Comparison of ENCODE assay signal across 22 mouse cellular contexts in genomic region chrX:144162936-144163335, GRCm38 (mm10). TPM values are rescaled to one million over a fixed set of nuclear protein-coding genes. Genes with fewer than 3 reads are reported as not detected.
DNase-seq lines count a peak whose midpoint lies in the region; ATAC-seq and TF ChIP-seq lines count a peak whose summit lies in the region.
"Had no signal": no experiment of that assay in that cellular context is flagged by ENCODE, and none has a peak within 500 bp of the region (broad histone marks: within the 10 kb centered on the region; RNA-seq: fewer than 3 reads in every experiment).

No protein-coding gene starts in this region.

- H3K9ac ChIP-seq in hindbrain, postnatal 0 days (replicated peaks; ENCODE audit: low read length) = no peak overlapping the region
- no peak overlapping the region for H3K9ac ChIP-seq in hindbrain, embryonic 11.5 days (ENCODE audit: low read depth, low read length)
- H3K9ac ChIP-seq: embryonic facial prominence, embryonic 13.5 days; forebrain, embryonic 12.5 days; heart, embryonic 12.5 days had no signal

- H3K4me2 ChIP-seq in hindbrain, postnatal 0 days (ENCODE audit: low read depth, low read length) = no peak overlapping the region
- no peak overlapping the region for H3K4me2 ChIP-seq in hindbrain, embryonic 11.5 days (replicated peaks; ENCODE audit: low read depth, low read length)
- H3K4me2 ChIP-seq in myocyte (ENCODE audit: low read depth) = peak overlapping the region; percentile 12
- H3K4me2 ChIP-seq: embryonic facial prominence, embryonic 13.5 days; forebrain, embryonic 12.5 days; heart, embryonic 12.5 days; liver, embryonic 11.5 days had no signal

- 38% methylated on average over 5 of the region's 5 CpGs for WGBS in hindbrain, postnatal 0 days
- 56% methylated on average over 5 of the region's 5 CpGs for WGBS in hindbrain, embryonic 11.5 days

- no peaks in the 10 kb centered on the region for H3K36me3 ChIP-seq in hindbrain, postnatal 0 days (ENCODE audit: insufficient read depth, low read length)
- H3K36me3 ChIP-seq in hindbrain, embryonic 11.5 days (ENCODE audit: control insufficient read depth, insufficient read depth, low read length) = no peaks in the 10 kb centered on the region
- H3K36me3 ChIP-seq in myocyte (ENCODE audit: control insufficient read depth, insufficient read depth) = no peaks in the 10 kb centered on the region
- H3K36me3 ChIP-seq: embryonic facial prominence, embryonic 13.5 days; forebrain, embryonic 12.5 days; heart, embryonic 12.5 days; hindbrain, embryonic 10.5 days had no signal

- TF ChIP-seq CTCF in hindbrain, postnatal 0 days (IDR thresholded peaks at IDR 0.05; ENCODE audit: low read depth) = no peak

- no peak overlapping the region for H3ac ChIP-seq in myocyte (ENCODE audit: control insufficient read depth, insufficient read length)

- no peaks in the 10 kb centered on the region for H3K27me3 ChIP-seq in hindbrain, postnatal 0 days (ENCODE audit: insufficient read depth, low read length)
- no peaks in the 10 kb centered on the region for H3K27me3 ChIP-seq in hindbrain, embryonic 11.5 days (ENCODE audit: control insufficient read depth, insufficient read depth, low read length)
- H3K27me3 ChIP-seq in myocyte (ENCODE audit: control insufficient read depth, insufficient read depth, insufficient read length) = no peaks in the 10 kb centered on the region
- H3K27me3 ChIP-seq: CH12.LX; heart, embryonic 12.5 days had no signal

- TF ChIP-seq POLR2A in myocyte (IDR thresholded peaks at IDR 0.05; ENCODE audit: insufficient read length, low read depth) = no peak

- no peak overlapping the region for H3K4me3 ChIP-seq in hindbrain, postnatal 0 days (ENCODE audit: low read length)
- no peak overlapping the region for H3K4me3 ChIP-seq in hindbrain, embryonic 11.5 days (ENCODE audit: low read depth, low read length)
- no peak overlapping the region for H3K4me3 ChIP-seq in myocyte
- H3K4me3 ChIP-seq: embryonic facial prominence, embryonic 13.5 days; forebrain, embryonic 12.5 days; heart, embryonic 12.5 days; hindbrain, embryonic 10.5 days had no signal

- H3K9me3 ChIP-seq in hindbrain, postnatal 0 days (ENCODE audit: low read length) = no peaks in the 10 kb centered on the region
- H3K9me3 ChIP-seq in hindbrain, embryonic 11.5 days (ENCODE audit: control insufficient read depth, low read length) = no peaks in the 10 kb centered on the region
- H3K9me3 ChIP-seq: embryonic facial prominence, embryonic 13.5 days; forebrain, embryonic 12.5 days; heart, embryonic 12.5 days; hindbrain, embryonic 10.5 days had no signal

- no peak overlapping the region for H3K27ac ChIP-seq in hindbrain, postnatal 0 days
- H3K27ac ChIP-seq in hindbrain, embryonic 11.5 days (ENCODE audit: low read depth, low read length) = no peak overlapping the region
- H3K27ac ChIP-seq: embryonic facial prominence, embryonic 13.5 days; forebrain, embryonic 12.5 days; hindbrain, embryonic 10.5 days; stomach, postnatal 0 days had no signal

- intact Hi-C loops in gastrocnemius, postnatal 36 days (cut with DNase I) = no loop called here

- H3K79me2 ChIP-seq in myocyte (ENCODE audit: control insufficient read depth, insufficient read depth) = no peaks in the 10 kb centered on the region

- DNase-seq in hindbrain, postnatal 0 days (ENCODE audit: low spot score) = peak; percentile 39
- DNase-seq in hindbrain, embryonic 11.5 days (ENCODE audit: low spot score) = no peak
- DNase-seq in right cerebral cortex, postnatal 10 days (ENCODE audit: low spot score in 2 of 2) = peak; percentile 20 to 23
- no peak for DNase-seq in right cerebral cortex, postnatal 4 days
- DNase-seq in yolk sac, embryonic 10.5 days (ENCODE audit: low spot score) = no peak
- DNase-seq in gastrocnemius, postnatal 36 days = no peak
- DNase-seq: cerebellum, adult 9-11 months; gastrocnemius, postnatal 14 days; kidney, adult 18-20 months; kidney, postnatal 4 days; lung, postnatal 14 days; thymus, postnatal 36 days had no signal

- H3K4me1 ChIP-seq in hindbrain, postnatal 0 days (ENCODE audit: insufficient read depth, low read length) = no peaks in the 10 kb centered on the region
- H3K4me1 ChIP-seq in hindbrain, embryonic 11.5 days (replicated peaks; ENCODE audit: control insufficient read depth, insufficient read depth, low read length) = no peaks in the 10 kb centered on the region
- H3K4me1 ChIP-seq: forebrain, embryonic 12.5 days; heart, embryonic 12.5 days; hindbrain, embryonic 10.5 days had no signal

- no peak for ATAC-seq in hindbrain, postnatal 0 days
- ATAC-seq in hindbrain, embryonic 11.5 days (ENCODE audit: low FRiP score) = no peak
- ATAC-seq in common myeloid progenitor, adult 5-6 weeks (replicated peaks; ENCODE audit: low read depth, poor library complexity, severe bottlenecking) = peak; percentile 94

TF ChIP-seq in myocyte, 11 proteins besides CTCF, POLR2A, EP300 and RAD21:
- TF ChIP-seq TCF3 (IDR thresholded peaks at IDR 0.05; ENCODE audit: insufficient read length, low read depth) = no peak
- no peak for TF ChIP-seq MAX (IDR thresholded peaks at IDR 0.05; ENCODE audit: low read depth)
- no peak for TF ChIP-seq SRF (IDR thresholded peaks at IDR 0.05; ENCODE audit: control insufficient read depth, insufficient read length, low read depth)
- TF ChIP-seq TCF12 (IDR thresholded peaks at IDR 0.05; ENCODE audit: insufficient read depth, poor library complexity, severe bottlenecking) = no peak
- TF ChIP-seq CEBPB (IDR thresholded peaks at IDR 0.05; ENCODE audit: insufficient read depth, poor library complexity, severe bottlenecking) = no peak
- TF ChIP-seq REST (IDR thresholded peaks at IDR 0.05; ENCODE audit: insufficient read depth, insufficient read length) = no peak
- TF ChIP-seq MYOD1 (IDR thresholded peaks at IDR 0.05; ENCODE audit: control insufficient read depth in 1 of 3, insufficient read length in 2 of 3, low read depth in 2 of 3) = no peak
- TF ChIP-seq MYOG (IDR thresholded peaks at IDR 0.05; ENCODE audit: control insufficient read depth in 1 of 3, insufficient read depth in 1 of 3, insufficient read length in 2 of 3, low read depth in 2 of 3) = no peak
- no peak for TF ChIP-seq POLR2AphosphoS2 (IDR thresholded peaks at IDR 0.05; ENCODE audit: insufficient read length, low read depth)
- TF ChIP-seq E2F4 (IDR thresholded peaks at IDR 0.05; ENCODE audit: insufficient read depth) = no peak
- TF ChIP-seq USF1 (IDR thresholded peaks at IDR 0.05; ENCODE audit: low read depth) = no peak

RNA-seq across cellular contexts. Expression of gene A730046J19Rik, which starts 9.4 kb away (rescaled TPM):
- 0.26 and 0.29 TPM in 2 replicates for total RNA-seq in hindbrain, postnatal 0 days (2014; rRNA removed)
- 0.58 and 0.79 TPM in 2 replicates for polyA plus RNA-seq in hindbrain, postnatal 0 days (2015; fragmentation: Nextera tagmentation; extraction: Ambion mirVana)
- 0.19 and 0.31 TPM in 2 replicates for polyA plus RNA-seq in hindbrain, embryonic 11.5 days (2014; fragmentation: Nextera tagmentation; extraction: Ambion mirVana)
- 0.34 and 0.37 TPM in 2 replicates for total RNA-seq in common myeloid progenitor, adult 5-6 weeks (2017)
- polyA plus RNA-seq in myocyte (2012; fragmentation: generic; extraction: Trizol) = not detected
- total RNA-seq in gastrocnemius, postnatal 36 days (2021) = under 1 TPM; 0.05 to 0.08 TPM
- total RNA-seq: CH12.LX had no signal
- polyA plus RNA-seq: small intestine, adult 2 months had no signal

Comparison
In these comparisons a context has a peak if more than half of its experiments do, and no peak if none do; other contexts are left out.
1. DNase-seq: peak in hindbrain, postnatal 0 days (single experiment) and right cerebral cortex, postnatal 10 days (2 of 2); none in hindbrain, embryonic 11.5 days (single experiment), right cerebral cortex, postnatal 4 days (single experiment), yolk sac, embryonic 10.5 days (single experiment) and gastrocnemius, postnatal 36 days (0 of 2).